35 mouse cellular contexts compared by ENCODE assay signal in genomic region chr1:65981665-65982064, GRCm38 (mm10). TPM values are rescaled to one million over a fixed set of nuclear protein-coding genes. Genes with fewer than 3 reads are reported as not detected.
A peak's percentile ranks its signal among the peaks of the same experiment; 100 is the strongest.
DNase-seq lines count a peak whose midpoint lies in the region; ATAC-seq and TF ChIP-seq lines count a peak whose summit lies in the region.
"Had no signal": no experiment of that assay in that cellular context is flagged by ENCODE, and none has a peak within 500 bp of the region (broad histone marks: within the 10 kb centered on the region; RNA-seq: fewer than 3 reads in every experiment).

No protein-coding gene starts in this region.

- TF ChIP-seq CTCF in forebrain, postnatal 0 days (IDR thresholded peaks at IDR 0.05; ENCODE audit: low read depth): no peak

- H3K27me3 ChIP-seq in forebrain, postnatal 0 days (ENCODE audit: insufficient read depth, low read length): no peaks in the 10 kb centered on the region
- H3K27me3 ChIP-seq in forebrain, embryonic 12.5 days: no peaks in the 10 kb centered on the region
- H3K27me3 ChIP-seq: CH12.LX; embryonic facial prominence, embryonic 12.5 days; embryonic facial prominence, embryonic 15.5 days; forebrain, embryonic 13.5 days; hindbrain, embryonic 12.5 days; hindbrain, embryonic 15.5 days; Patski had no signal

- no peak overlapping the region for H3K4me2 ChIP-seq in forebrain, postnatal 0 days (ENCODE audit: low read depth)
- H3K4me2 ChIP-seq in forebrain, embryonic 12.5 days: no peak overlapping the region
- H3K4me2 ChIP-seq: embryonic facial prominence, embryonic 12.5 days; embryonic facial prominence, embryonic 15.5 days; forebrain, embryonic 13.5 days; heart, embryonic 11.5 days; hindbrain, embryonic 12.5 days; hindbrain, embryonic 15.5 days had no signal

- no peaks in the 10 kb centered on the region for H3K9me3 ChIP-seq in forebrain, postnatal 0 days (ENCODE audit: low read length)
- no peaks in the 10 kb centered on the region for H3K9me3 ChIP-seq in forebrain, embryonic 12.5 days
- H3K9me3 ChIP-seq: embryonic facial prominence, embryonic 12.5 days; embryonic facial prominence, embryonic 15.5 days; forebrain, embryonic 13.5 days; G1E; hindbrain, embryonic 12.5 days; hindbrain, embryonic 15.5 days had no signal

- peak; percentile 19 for DNase-seq in forebrain, postnatal 0 days
- peak; percentile 12 for DNase-seq in left cerebral cortex, adult 11 months (ENCODE audit: low spot score)
- DNase-seq in left cerebral cortex, adult 18-20 months (ENCODE audit: low spot score in 2 of 2): no peak
- peak; percentile 5 for DNase-seq in right cerebral cortex, postnatal 25 days
- DNase-seq in right cerebral cortex, postnatal 14 days: no peak
- no peak for DNase-seq in urinary bladder, adult 2 months (ENCODE audit: low spot score)
- DNase-seq: adrenal gland, postnatal 10 days; adrenal gland, postnatal 36 days; B cell, adult 2 months; cerebellum, adult 11 months; cerebellum, adult 2 months; cerebellum, adult 9-11 months; cerebellum, postnatal 25 days; gastrocnemius, postnatal 14 days; heart, adult 11 months had no signal

- H3K9ac ChIP-seq in forebrain, postnatal 0 days: no peak overlapping the region
- H3K9ac ChIP-seq in forebrain, embryonic 12.5 days: no peak overlapping the region
- H3K9ac ChIP-seq: embryonic facial prominence, embryonic 12.5 days; embryonic facial prominence, embryonic 15.5 days; forebrain, embryonic 13.5 days; hindbrain, embryonic 12.5 days; hindbrain, embryonic 15.5 days had no signal

- WGBS in forebrain, postnatal 0 days: 61% methylated on average over 5 of the region's 5 CpGs
- WGBS in forebrain, embryonic 12.5 days: 92% methylated on average over 5 of the region's 5 CpGs

- H3K4me3 ChIP-seq in forebrain, postnatal 0 days (ENCODE audit: low read depth, low read length): no peak overlapping the region
- no peak overlapping the region for H3K4me3 ChIP-seq in forebrain, embryonic 12.5 days (replicated peaks)
- H3K4me3 ChIP-seq: embryonic facial prominence, embryonic 12.5 days; embryonic facial prominence, embryonic 15.5 days; forebrain, embryonic 13.5 days; hindbrain, embryonic 12.5 days; hindbrain, embryonic 15.5 days had no signal

- peak; percentile 56; the same call in 1 of the 2 replicates for ATAC-seq in forebrain, postnatal 0 days
- ATAC-seq in forebrain, embryonic 12.5 days (ENCODE audit: low FRiP score): no peak
- ATAC-seq: forebrain, embryonic 13.5 days; Patski had no signal

- no peaks in the 10 kb centered on the region for H3K4me1 ChIP-seq in forebrain, postnatal 0 days (ENCODE audit: insufficient read depth)
- no peaks in the 10 kb centered on the region for H3K4me1 ChIP-seq in forebrain, embryonic 12.5 days
- H3K4me1 ChIP-seq: embryonic facial prominence, embryonic 12.5 days; embryonic facial prominence, embryonic 15.5 days; forebrain, embryonic 13.5 days; hindbrain, embryonic 12.5 days; hindbrain, embryonic 15.5 days had no signal

- no peaks in the 10 kb centered on the region for H3K36me3 ChIP-seq in forebrain, postnatal 0 days (ENCODE audit: insufficient read depth)
- H3K36me3 ChIP-seq in forebrain, embryonic 12.5 days (replicated peaks): no peaks in the 10 kb centered on the region
- H3K36me3 ChIP-seq: embryonic facial prominence, embryonic 12.5 days; embryonic facial prominence, embryonic 15.5 days; G1E; hindbrain, embryonic 12.5 days; hindbrain, embryonic 15.5 days had no signal

- H3K27ac ChIP-seq in forebrain, postnatal 0 days (ENCODE audit: low read depth, low read length): no peak overlapping the region
- no peak overlapping the region for H3K27ac ChIP-seq in forebrain, embryonic 12.5 days
- H3K27ac ChIP-seq: embryonic facial prominence, embryonic 12.5 days; embryonic facial prominence, embryonic 15.5 days; forebrain, embryonic 13.5 days; hindbrain, embryonic 12.5 days; hindbrain, embryonic 15.5 days had no signal

RNA-seq across cellular contexts. Expression of gene Crygf, which starts 55.3 kb away (rescaled TPM):
- not detected in 2 replicates for total RNA-seq in forebrain, postnatal 0 days (2014; rRNA removed)
- not detected in 2 replicates for polyA plus RNA-seq in forebrain, postnatal 0 days (2015; fragmentation: Nextera tagmentation; extraction: Ambion mirVana)
- polyA plus RNA-seq in forebrain, embryonic 12.5 days (2016; fragmentation: Nextera tagmentation; extraction: Ambion mirVana): not detected in 2 replicates
- total RNA-seq in left cerebral cortex, adult 18-20 months (2021): not detected
- polyA plus RNA-seq in urinary bladder, adult 2 months (2012; rRNA removed): not detected in 2 replicates
- total RNA-seq: adrenal gland, adult 18-20 months; adrenal gland, postnatal 10 days; adrenal gland, postnatal 36 days; CH12.LX; common myeloid progenitor, adult 5-6 weeks; G1E; gastrocnemius, adult 18-20 months; gastrocnemius, postnatal 14 days; gastrocnemius, postnatal 4 days; heart, adult 8-10 months; heart, postnatal 25 days; hematopoietic stem cell, adult 5-6 weeks had no signal
- polyA plus RNA-seq: cerebellum, adult 2 months; forebrain, embryonic 13.5 days; G1E; heart, embryonic 11.5 days; heart, embryonic 14.5 days; heart, postnatal 0 days; hindbrain, embryonic 12.5 days; hindbrain, embryonic 15.5 days; intestine, embryonic 14.5 days; Patski had no signal

Comparison
In these comparisons a context has a peak if more than half of its experiments do, and no peak if none do; other contexts are left out.
1. DNase-seq: peak in forebrain, postnatal 0 days (single experiment), left cerebral cortex, adult 11 months (single experiment) and right cerebral cortex, postnatal 25 days (single experiment); none in left cerebral cortex, adult 18-20 months (0 of 2), right cerebral cortex, postnatal 14 days (single experiment) and urinary bladder, adult 2 months (single experiment).